Mouse (Mus musculus) limb, embryonic 10.5 days (tissue): ENCODE measurements around the gene Zdhhc20. TPM values are rescaled to one million over a fixed set of nuclear protein-coding genes. Genes with fewer than 3 reads are reported as not detected.
"Not testable (repeated sequence)": the region's sequence is repeated elsewhere in the genome, so short reads cannot be mapped to it uniquely, and the experiment has no call there.

ENCODE experiments used
- DNase-seq: peaks from one replicate; pipeline ENCODE4 v3.0.0-alpha.2; 2017; ENCODE audit warnings: low spot score
- H3K27ac ChIP-seq: fragments of 300-500 bp; sonication (generic); 2 replicates; pipeline ENCODE4 v1.5.1; 2016; ENCODE audit warnings: mild to moderate bottlenecking
- H3K27me3 ChIP-seq: fragments of 300-500 bp; sonication (generic); 2 replicates; pipeline ENCODE4 v1.6.1; 2016; ENCODE audit warnings: low read depth, mild to moderate bottlenecking; ENCODE audit not compliant: poor library complexity, severe bottlenecking
- H3K36me3 ChIP-seq: fragments of 300-500 bp; sonication (generic); 2 replicates; pipeline ENCODE4 v1.6.1; 2016; ENCODE audit warnings: mild to moderate bottlenecking, moderate library complexity
- H3K4me1 ChIP-seq: fragments of 300-500 bp; sonication (generic); 2 replicates; pipeline ENCODE4 v1.6.1; 2016
- H3K4me3 ChIP-seq: fragments of 300-500 bp; sonication (generic); 2 replicates; pipeline ENCODE4 v1.5.1; 2016; ENCODE audit warnings: mild to moderate bottlenecking, moderate library complexity
- H3K9me3 ChIP-seq: fragments of 300-500 bp; sonication (generic); replicated peaks from 2 replicates; pipeline ENCODE4 v1.6.1; 2016; ENCODE audit warnings: mild to moderate bottlenecking
- WGBS: fragments of 180-500 bp; shearing (Covaris S2); methylation state at CpG from one replicate; pipeline ENCODE4 v1.1.7; 2016; 5-methylcytosine and 5-hydroxymethylcytosine counted together
- polyA plus RNA-seq: library from polyadenylated mRNA; unstranded; fragments of >200 nt; fragmentation: Nextera tagmentation; extraction: Ambion mirVana; gene quantifications from 2 replicates; pipeline ENCODE4 v1.2.1, GENCODE M21; 2016

Gene Zdhhc20
- polyA plus RNA-seq = 53.6 and 62.7 TPM in 2 replicates

DNA sequence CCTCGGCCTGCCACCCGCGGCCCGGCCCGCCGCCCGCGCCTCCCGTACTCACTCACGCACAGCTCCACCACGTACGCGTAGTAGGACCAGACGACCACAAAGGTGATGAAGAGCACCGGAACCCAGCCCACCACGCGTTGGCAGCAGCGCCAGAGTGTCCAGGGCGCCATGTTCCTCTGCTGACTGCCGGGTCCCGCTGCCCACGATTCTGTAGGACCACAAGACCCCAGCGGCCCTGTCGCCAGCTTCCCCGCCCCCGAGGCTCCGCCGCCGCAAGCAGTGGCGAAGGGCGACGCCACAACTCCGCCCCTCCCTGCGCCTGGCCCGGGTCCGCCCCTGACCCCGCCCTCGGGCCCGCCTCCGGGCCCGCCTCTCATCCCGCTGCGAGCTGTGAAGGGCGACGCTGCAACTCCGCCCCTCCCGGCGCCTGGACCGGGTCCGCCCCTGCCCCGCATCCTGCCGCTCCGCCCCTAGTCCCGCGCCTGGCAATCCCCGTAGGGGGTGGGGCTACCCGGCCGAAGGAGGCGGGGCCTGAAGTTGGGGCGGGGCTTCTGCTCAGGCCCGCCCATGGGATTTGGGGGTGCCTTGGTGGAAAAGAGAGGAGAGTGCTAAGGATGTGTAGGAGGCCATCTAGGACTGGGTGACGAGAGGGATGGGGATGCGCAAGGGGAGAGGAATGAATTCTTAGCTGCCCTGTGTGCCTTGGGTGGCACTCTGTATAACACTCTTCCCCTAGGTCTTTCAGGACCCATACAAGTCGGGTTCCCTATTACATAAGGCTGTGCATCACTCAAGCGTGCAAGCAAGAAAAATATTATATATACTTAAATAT is at the start of gene Zdhhc20:
TSS of gene Zdhhc20 (minus strand) at position 266 of the 832 bp plus-strand sequence.
- H3K4me1 ChIP-seq = peaks cover 3% of the 10 kb centered on the region; the same call in 1 of the 2 replicates
- peak within 1 kb of the TSS; percentile 93 for H3K4me3 ChIP-seq
- H3K9me3 ChIP-seq = no peaks in the 10 kb centered on the region
- DNase-seq = peak; percentile 98
- peaks cover 6% of the 10 kb centered on the region for H3K36me3 ChIP-seq
- H3K27ac ChIP-seq = peak within 1 kb of the TSS; percentile 95
- H3K27me3 ChIP-seq = no peaks in the 10 kb centered on the region
- WGBS = 3% methylated on average over 65 of the region's 65 CpGs

DNA sequence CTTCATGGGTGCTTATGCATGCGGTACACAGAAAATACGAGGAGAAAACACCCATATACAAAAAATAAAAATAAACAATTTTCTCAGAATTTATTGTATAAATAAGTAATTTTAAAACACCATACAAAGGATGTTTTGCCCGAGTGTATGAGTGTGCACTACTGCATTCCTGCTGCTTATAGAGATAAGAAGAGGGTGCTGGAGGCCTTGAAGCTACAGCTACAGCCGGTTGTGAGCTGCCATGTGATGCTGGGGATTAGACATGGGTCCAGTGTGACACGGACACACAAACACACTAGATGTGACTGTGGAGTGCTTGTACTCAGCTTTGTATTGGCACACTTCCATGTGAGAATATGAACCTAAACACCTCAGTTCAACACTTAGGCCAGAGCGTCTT is 47.2 kb upstream of the Zdhhc20 start:
- Histone ChIP-seq H3K9me3 (no peaks in the 10 kb centered on the region), H3K27ac (no peak overlapping the region), H3K4me1 (no peaks in the 10 kb centered on the region), H3K36me3 (peaks cover 7% of the 10 kb centered on the region; the same call in 1 of the 2 replicates), H3K27me3 (no peaks in the 10 kb centered on the region), H3K4me3 (no peak overlapping the region)
- no peak for DNase-seq
- WGBS = 93% methylated on average over 6 of the region's 6 CpGs

GRCm38 (mm10) chr14:57934666-57935065 is 44.6 kb upstream of the Zdhhc20 start:
- 94% methylated on average over 13 of the region's 13 CpGs for WGBS
- Histone ChIP-seq H3K4me1 (no peaks in the 10 kb centered on the region), H3K27me3 (no peaks in the 10 kb centered on the region), H3K36me3 (peaks cover 6% of the 10 kb centered on the region; the same call in 1 of the 2 replicates), H3K9me3 (no peaks in the 10 kb centered on the region), H3K4me3 (no peak overlapping the region), H3K27ac (no peak overlapping the region)
- no peak for DNase-seq

DNA sequence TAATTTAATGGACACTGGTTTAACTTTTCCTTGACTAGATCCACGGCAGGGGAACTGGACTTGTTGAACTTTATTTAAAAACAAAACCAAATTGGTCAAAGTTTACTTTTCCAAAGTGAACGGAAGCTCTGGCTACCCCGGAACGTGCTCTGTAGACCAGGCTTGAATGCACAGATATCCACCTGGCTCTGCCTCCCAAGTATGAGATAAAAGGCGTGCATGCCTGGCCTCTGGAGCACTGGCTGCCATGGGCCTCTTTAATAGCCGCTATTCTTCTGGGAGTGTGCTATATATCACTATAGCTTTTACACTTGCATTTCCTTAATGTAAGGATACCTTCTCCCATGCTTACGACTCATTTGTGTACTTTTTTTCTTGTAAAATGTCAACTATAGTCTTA is 43.5 kb upstream of the Zdhhc20 start:
- no peaks in the 10 kb centered on the region for H3K9me3 ChIP-seq
- no peak for DNase-seq
- WGBS = 77% methylated on average over 7 of the region's 7 CpGs
- H3K36me3 ChIP-seq = peaks cover 6% of the 10 kb centered on the region; the same call in 1 of the 2 replicates
- no peaks in the 10 kb centered on the region for H3K4me1 ChIP-seq
- H3K4me3 ChIP-seq = no peak overlapping the region
- H3K27ac ChIP-seq = no peak overlapping the region
- no peaks in the 10 kb centered on the region for H3K27me3 ChIP-seq

- Histone ChIP-seq H3K9me3 (no peaks in the 10 kb centered on the region), H3K27me3 (no peaks in the 10 kb centered on the region), H3K4me3 (no peak overlapping the region), H3K27ac (no peak overlapping the region), H3K4me1 (no peaks in the 10 kb centered on the region), H3K36me3 (peaks cover 6% of the 10 kb centered on the region; the same call in 1 of the 2 replicates)
- WGBS = 64% methylated on average over 7 of the region's 7 CpGs
- no peak for DNase-seq
These were observed 42.9 kb upstream of the Zdhhc20 start for GRCm38 (mm10) chr14:57932881-57933443.

- no peaks in the 10 kb centered on the region for H3K9me3 ChIP-seq
- no peak for DNase-seq
- H3K27me3 ChIP-seq = no peaks in the 10 kb centered on the region
- peaks cover 5% of the 10 kb centered on the region; the same call in 1 of the 2 replicates for H3K4me1 ChIP-seq
- peak overlapping the region; percentile 34; the same call in 1 of the 2 replicates for H3K27ac ChIP-seq
- peaks cover 37% of the 10 kb centered on the region for H3K36me3 ChIP-seq
- WGBS = 70% methylated on average over 10 of the region's 10 CpGs
- H3K4me3 ChIP-seq = no peak overlapping the region
These were observed 31.5 kb upstream of the Zdhhc20 start for GRCm38 (mm10) chr14:57921428-57922131.

GRCm38 (mm10) chr14:57920568-57921310 is 30.7 kb upstream of the Zdhhc20 start:
- no peak overlapping the region for H3K4me3 ChIP-seq
- H3K9me3 ChIP-seq = no peaks in the 10 kb centered on the region
- 0 out of 2 replicates have a peak overlapping the region, but pooled peaks have one; percentile 34 for H3K27ac ChIP-seq
- no peak for DNase-seq
- H3K27me3 ChIP-seq = no peaks in the 10 kb centered on the region
- peaks cover 38% of the 10 kb centered on the region for H3K36me3 ChIP-seq
- peaks cover 5% of the 10 kb centered on the region; the same call in 1 of the 2 replicates for H3K4me1 ChIP-seq
- 89% methylated on average over 18 of the region's 18 CpGs for WGBS

- Histone ChIP-seq H3K27ac (no peak overlapping the region), H3K4me3 (no peak overlapping the region), H3K27me3 (no peaks in the 10 kb centered on the region), H3K4me1 (peaks cover 5% of the 10 kb centered on the region; the same call in 1 of the 2 replicates), H3K9me3 (no peaks in the 10 kb centered on the region), H3K36me3 (peaks cover 38% of the 10 kb centered on the region)
- no peak for DNase-seq
- 96% methylated on average over 17 of the region's 17 CpGs for WGBS
These were observed 29.2 kb upstream of the Zdhhc20 start for GRCm38 (mm10) chr14:57919148-57919875.

DNA sequence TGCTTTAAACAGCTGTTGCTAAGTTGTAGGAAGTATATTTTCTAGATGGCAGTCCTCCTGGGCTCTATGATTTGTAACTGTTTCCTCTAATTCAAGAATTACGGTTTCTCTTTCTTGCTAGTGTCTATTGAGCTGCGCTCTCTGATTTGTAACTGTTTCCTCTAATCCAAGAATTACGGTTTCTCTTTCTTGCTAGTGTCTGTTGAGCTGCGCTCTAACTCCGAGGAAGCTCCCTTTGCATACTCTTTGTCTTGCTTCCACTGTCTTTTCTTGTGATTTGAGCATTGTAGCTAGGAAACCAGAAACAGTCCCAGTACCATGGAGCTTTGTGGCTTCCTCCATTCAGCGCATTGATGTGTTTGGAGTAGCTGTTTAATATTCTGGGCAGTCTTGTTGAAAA is 25.3 kb upstream of the Zdhhc20 start:
- WGBS = 75% methylated on average over 6 of the region's 6 CpGs
- H3K27me3 ChIP-seq = no peaks in the 10 kb centered on the region
- peaks cover 21% of the 10 kb centered on the region; the same call in 1 of the 2 replicates for H3K36me3 ChIP-seq
- no peaks in the 10 kb centered on the region for H3K9me3 ChIP-seq
- H3K27ac ChIP-seq = no peak overlapping the region
- no peak for DNase-seq
- H3K4me3 ChIP-seq = no peak overlapping the region
- no peaks in the 10 kb centered on the region for H3K4me1 ChIP-seq

GRCm38 (mm10) chr14:57912211-57913007 is 22.3 kb upstream of the Zdhhc20 start:
- not testable (repeated sequence) for H3K4me1 ChIP-seq, H3K27me3 ChIP-seq, H3K4me3 ChIP-seq, H3K9me3 ChIP-seq, DNase-seq, H3K27ac ChIP-seq
- WGBS = 50% methylated on average over 1 of the region's 1 CpGs
- peaks cover 16% of the 10 kb centered on the region; the same call in 1 of the 2 replicates for H3K36me3 ChIP-seq

GRCm38 (mm10) chr14:57911787-57912186 is 21.7 kb upstream of the Zdhhc20 start:
- not testable (repeated sequence) for H3K9me3 ChIP-seq, H3K36me3 ChIP-seq, H3K4me3 ChIP-seq, H3K27ac ChIP-seq, DNase-seq, H3K4me1 ChIP-seq, H3K27me3 ChIP-seq
